Mouse (Mus musculus) cerebellum, adult 2 months (tissue): ENCODE data around the gene Slc22a2. TPM values are rescaled to one million over a fixed set of nuclear protein-coding genes. Genes with fewer than 3 reads are reported as not detected.

Source experiments
- DNase-seq, 2 experiments: peaks; one replicate each; pipeline ENCODE4 v3.0.0; 2021
- H3K27ac ChIP-seq: fragments of 200-500 bp; 2 replicates; pipeline ENCODE4 v1.5.1; 2012; ENCODE audit warnings: low read length, control low read depth, inconsistent platforms; ENCODE audit not compliant: insufficient read depth
- H3K27me3 ChIP-seq: fragments of 200-500 bp; 2 replicates; pipeline ENCODE4 v1.6.1; 2012; ENCODE audit warnings: inconsistent platforms, mild to moderate bottlenecking, low read length, moderate library complexity; ENCODE audit not compliant: control insufficient read depth, insufficient read depth
- H3K4me1 ChIP-seq: fragments of 200-500 bp; 2 replicates; pipeline ENCODE4 v1.6.1; 2011; ENCODE audit warnings: low read length; ENCODE audit not compliant: control insufficient read depth, insufficient read depth
- H3K4me3 ChIP-seq: fragments of 200-500 bp; replicated peaks from 2 replicates; pipeline ENCODE3; 2011; ENCODE audit warnings: mild to moderate bottlenecking, low read depth, low read length, control low read depth; ENCODE audit not compliant: insufficient read depth
- CTCF ChIP-seq: fragments of 200-500 bp; IDR thresholded peaks from 2 replicates; pipeline ENCODE4 v1.5.1; 2011; ENCODE audit warnings: low read depth, mild to moderate bottlenecking, control low read depth, low read length, moderate library complexity, borderline replicate concordance; ENCODE audit not compliant: insufficient read depth
- POLR2A ChIP-seq: fragments of 200-500 bp; IDR thresholded peaks from 2 replicates; pipeline ENCODE4 v1.6.1; 2011; ENCODE audit warnings: low read length, control low read depth, borderline replicate concordance; ENCODE audit not compliant: insufficient read depth
- WGBS: fragments of 180-500 bp; shearing (Covaris S2); methylation state at CpG from one replicate; pipeline ENCODE4 v1.1.7; 2018; 5-methylcytosine and 5-hydroxymethylcytosine counted together
- polyA plus RNA-seq: library from polyadenylated mRNA; depleted of rRNA; stranded (reverse); fragments of >200 nt; gene quantifications from 2 replicates; pipeline ENCODE4 v1.2.3, GENCODE M21; 2012; rRNA removed

The Slc22a2 gene
- polyA plus RNA-seq, 1 experiment: 0.16 TPM

DNA sequence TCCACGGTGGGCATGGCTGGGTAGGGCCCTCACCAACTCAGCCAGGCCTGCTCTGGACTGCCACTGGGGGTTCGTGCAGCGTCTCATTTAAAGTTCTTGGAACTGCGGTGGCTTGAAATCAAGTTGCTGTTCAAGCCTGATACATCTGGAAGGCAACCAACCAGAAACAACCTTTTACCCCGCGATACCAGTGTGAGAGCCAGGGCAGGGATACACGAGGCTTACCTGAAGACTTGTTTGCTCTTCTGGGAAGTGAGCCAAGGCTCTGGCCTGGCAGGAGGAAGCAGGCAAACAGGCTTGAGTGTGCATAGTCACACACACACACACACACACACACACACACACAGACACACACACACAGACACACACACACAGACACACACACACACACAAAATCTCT, 91.7 kb downstream of the Slc22a2 start, which contains the start of gene Slc22a1:
TSS of gene Slc22a1 (minus strand) at position 184 of the 400 bp plus-strand sequence.
- no peaks in the 10 kb centered on the region for H3K4me1 ChIP-seq
- H3K4me3 ChIP-seq: no peak within 1 kb of the TSS
- 66% methylated on average over 7 of the region's 7 CpGs for WGBS
- no peaks in the 10 kb centered on the region for H3K27me3 ChIP-seq
- TF ChIP-seq POLR2A (no peak), CTCF (no peak)
- H3K27ac ChIP-seq: no peak within 1 kb of the TSS
- DNase-seq: no peak

DNA sequence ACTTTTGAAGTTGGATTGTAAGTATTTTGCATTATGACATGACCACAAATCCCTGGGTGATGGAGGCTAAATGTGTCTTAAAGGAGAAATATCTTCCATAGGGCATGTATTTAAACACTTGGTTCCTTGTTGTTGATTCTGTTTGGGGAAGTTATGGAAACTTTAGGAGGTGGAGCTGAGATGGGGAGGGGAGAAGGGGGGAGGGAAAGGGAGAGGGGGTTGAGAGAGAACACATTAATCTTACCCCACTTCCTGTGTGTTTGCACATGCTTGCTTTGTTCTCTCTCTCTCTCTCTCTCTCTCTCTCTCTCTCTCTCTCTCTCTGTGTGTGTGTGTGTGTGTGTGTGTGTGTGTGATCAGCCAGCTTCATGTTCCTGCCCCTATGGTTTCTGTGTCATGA, 93.2 kb downstream of the Slc22a2 start:
- DNase-seq: no peak
- Histone ChIP-seq H3K27ac (no peak overlapping the region), H3K27me3 (no peaks in the 10 kb centered on the region), H3K4me3 (no peak overlapping the region), H3K4me1 (no peaks in the 10 kb centered on the region)
- TF ChIP-seq POLR2A: no peak
- TF ChIP-seq CTCF: no peak

Other genes with a start within 250 kb of the Slc22a2 start
- 0.24 and 0.46 TPM in 2 replicates for gene Plg, start 205.5 kb upstream of the Slc22a2 start, polyA plus RNA-seq
- gene Slc22a3, start 76.4 kb upstream of the Slc22a2 start, polyA plus RNA-seq: 0.30 and 0.52 TPM in 2 replicates
- 0.19 and 0.46 TPM in 2 replicates for gene Slc22a1, start 91.7 kb downstream of the Slc22a2 start, polyA plus RNA-seq
- 18.1 and 19.7 TPM in 2 replicates for gene Igf2r, start 185.5 kb downstream of the Slc22a2 start, polyA plus RNA-seq